Mouse (Mus musculus): ENCODE measurements around the gene Gid4. TPM values are rescaled to one million over a fixed set of nuclear protein-coding genes. Genes with fewer than 3 reads are reported as not detected.

Gene Gid4
- total and polyA plus RNA-seq, 2 experiments from 2014 or later = 22.6 to 35.7 TPM

DNA sequence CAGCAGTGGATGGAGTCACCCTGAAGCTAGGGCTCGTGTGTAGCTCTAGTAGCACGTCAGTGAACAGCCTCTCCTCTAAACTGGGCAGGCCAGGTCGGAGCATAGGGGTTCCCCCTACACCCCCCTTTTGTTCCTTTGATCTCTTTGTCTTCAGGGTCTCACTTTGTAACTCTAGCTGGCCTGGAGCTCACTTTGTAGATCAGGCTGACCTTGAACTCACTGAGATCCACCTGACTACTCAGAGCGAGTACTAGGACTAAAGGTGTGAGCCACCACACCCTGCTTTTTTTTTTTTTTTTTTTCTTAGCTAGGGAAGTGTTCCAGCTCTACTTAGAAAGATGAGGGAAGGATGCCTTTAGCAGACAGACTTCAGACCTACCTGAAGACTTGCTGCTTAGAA lies 27.1 kb downstream of the Gid4 start:
- no peak for TF ChIP-seq CTCF (IDR thresholded peaks at IDR 0.05; ENCODE audit: low read depth)
- Histone ChIP-seq H3K4me2 (ENCODE audit: low read depth) (no peak overlapping the region), H3K4me3 (ENCODE audit: low read depth, low read length) (no peak overlapping the region), H3K36me3 (ENCODE audit: insufficient read depth) (peaks cover 48% of the 10 kb centered on the region), H3K9ac (no peak overlapping the region), H3K27me3 (ENCODE audit: insufficient read depth, low read length) (no peaks in the 10 kb centered on the region), H3K4me1 (ENCODE audit: insufficient read depth) (no peaks in the 10 kb centered on the region), H3K9me3 (ENCODE audit: low read length) (no peaks in the 10 kb centered on the region), H3K27ac (ENCODE audit: low read depth, low read length) (no peak overlapping the region)
- WGBS = 77% methylated on average over 4 of the region's 4 CpGs
- ATAC-seq (no peak), DNase-seq (no peak)

DNA sequence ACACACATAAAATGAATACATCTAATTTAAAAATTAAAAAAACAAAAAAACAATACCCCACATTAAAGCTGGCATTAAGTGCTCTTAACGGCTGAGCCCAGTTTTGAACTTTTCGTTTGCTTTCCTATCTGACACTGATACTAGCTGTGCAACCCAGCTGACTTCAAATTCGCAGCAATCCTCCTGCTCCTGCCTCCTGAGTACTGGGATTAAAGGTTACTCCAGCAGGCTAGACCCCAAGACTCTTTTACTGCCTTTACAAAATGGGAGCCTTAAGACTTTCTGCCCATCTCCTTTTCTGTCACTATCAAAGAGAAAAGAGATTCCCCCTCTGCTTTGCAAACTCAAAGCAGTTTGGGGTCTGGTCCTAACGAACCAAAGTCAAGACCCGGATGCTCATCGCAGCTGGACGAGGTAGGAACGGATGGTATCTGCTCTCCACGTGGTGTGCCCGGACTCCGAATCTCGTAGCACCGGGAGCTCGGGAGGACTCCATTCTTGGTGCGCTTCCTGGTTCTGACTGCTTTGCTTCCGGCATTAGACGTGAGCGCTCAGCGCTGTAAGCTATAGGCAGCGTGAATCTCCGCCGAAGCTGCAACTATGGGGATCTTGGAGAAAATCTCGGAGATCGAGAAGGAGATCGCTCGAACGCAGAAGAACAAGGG lies 37.3 kb downstream of the Gid4 start, which contains the start of gene Drg2:
Gene Drg2, plus strand, starts transcription at position 512 of the 665 bp plus-strand sequence.
- peak within 1 kb of the TSS; percentile 69 for H3K4me3 ChIP-seq (ENCODE audit: low read depth, low read length)
- peaks cover 9% of the 10 kb centered on the region; the same call in 1 of the 2 replicates for H3K4me1 ChIP-seq (ENCODE audit: insufficient read depth)
- 5% methylated on average over 27 of the region's 27 CpGs for WGBS
- peak; percentile 97 for DNase-seq
- peak; percentile 98 for ATAC-seq
- H3K9me3 ChIP-seq (ENCODE audit: low read length) = no peaks in the 10 kb centered on the region
- peak within 1 kb of the TSS; percentile 75 for H3K4me2 ChIP-seq (ENCODE audit: low read depth)
- peak within 1 kb of the TSS; percentile 72 for H3K9ac ChIP-seq
- peaks cover 29% of the 10 kb centered on the region for H3K36me3 ChIP-seq (ENCODE audit: insufficient read depth)
- peak within 1 kb of the TSS; percentile 75 for H3K27ac ChIP-seq (ENCODE audit: low read depth, low read length)
- H3K27me3 ChIP-seq (ENCODE audit: insufficient read depth, low read length) = no peaks in the 10 kb centered on the region
- no peak for TF ChIP-seq CTCF (IDR thresholded peaks at IDR 0.05; ENCODE audit: low read depth)

DNA sequence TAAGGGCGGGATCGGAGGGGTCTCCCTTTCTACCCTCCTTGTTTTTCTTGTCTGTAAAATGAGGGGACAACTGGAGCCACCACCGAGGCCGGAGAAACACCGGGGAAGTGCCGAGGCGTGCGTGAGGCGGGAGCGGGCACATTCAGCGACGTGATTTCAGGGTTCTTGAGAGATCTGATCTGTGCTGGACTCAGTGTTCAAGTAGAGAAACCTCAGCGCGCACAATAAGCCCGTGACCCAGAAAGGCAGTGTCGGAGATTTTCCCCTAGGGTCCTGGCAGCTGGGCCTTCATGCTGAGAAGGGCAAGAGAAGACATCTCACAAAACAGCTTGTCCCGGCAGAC lies 37.8 kb downstream of the Gid4 start:
- peak overlapping the region; percentile 72 for H3K9ac ChIP-seq
- peaks cover 9% of the 10 kb centered on the region; the same call in 1 of the 2 replicates for H3K4me1 ChIP-seq (ENCODE audit: insufficient read depth)
- WGBS = 1% methylated on average over 17 of the region's 17 CpGs
- TF ChIP-seq CTCF (IDR thresholded peaks at IDR 0.05; ENCODE audit: low read depth) = no peak
- ATAC-seq = peak; percentile 26
- peak overlapping the region; percentile 75 for H3K27ac ChIP-seq (ENCODE audit: low read depth, low read length)
- H3K4me3 ChIP-seq (ENCODE audit: low read depth, low read length) = peak overlapping the region; percentile 69
- no peaks in the 10 kb centered on the region for H3K27me3 ChIP-seq (ENCODE audit: insufficient read depth, low read length)
- DNase-seq = no peak
- H3K4me2 ChIP-seq (ENCODE audit: low read depth) = peak overlapping the region; percentile 75
- H3K36me3 ChIP-seq (ENCODE audit: insufficient read depth) = peaks cover 34% of the 10 kb centered on the region
- H3K9me3 ChIP-seq (ENCODE audit: low read length) = no peaks in the 10 kb centered on the region

DNA sequence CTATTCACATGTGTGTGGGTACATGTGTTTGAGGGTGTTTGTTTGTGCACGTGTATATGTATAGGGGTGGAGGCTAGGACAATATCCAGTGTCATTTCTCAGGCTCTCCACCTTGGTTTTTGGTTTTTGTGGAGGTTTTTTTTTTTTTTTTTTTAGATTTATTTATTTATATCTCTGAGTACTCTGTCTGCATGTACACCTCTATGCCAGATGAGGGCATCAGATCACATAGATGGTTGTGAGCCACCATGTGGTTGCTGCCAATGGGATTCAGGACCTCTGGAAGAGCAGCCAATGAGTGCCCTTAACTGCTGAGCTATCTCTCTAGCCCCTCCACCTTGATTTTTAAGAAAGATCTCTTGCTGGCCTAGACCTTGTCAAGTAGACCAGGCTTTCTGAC lies 41.0 kb downstream of the Gid4 start:
- Histone ChIP-seq H3K36me3 (ENCODE audit: insufficient read depth) (peaks cover 67% of the 10 kb centered on the region), H3K27me3 (ENCODE audit: insufficient read depth, low read length) (no peaks in the 10 kb centered on the region), H3K27ac (ENCODE audit: low read depth, low read length) (no peak overlapping the region), H3K4me1 (ENCODE audit: insufficient read depth) (peaks cover 9% of the 10 kb centered on the region; the same call in 1 of the 2 replicates), H3K9ac (no peak overlapping the region), H3K4me3 (ENCODE audit: low read depth, low read length) (no peak overlapping the region), H3K4me2 (ENCODE audit: low read depth) (no peak overlapping the region), H3K9me3 (ENCODE audit: low read length) (no peaks in the 10 kb centered on the region)
- DNase-seq = peak; percentile 24
- ATAC-seq = peak; percentile 46; the same call in 1 of the 2 replicates
- 97% methylated on average over 1 of the region's 1 CpGs for WGBS
- TF ChIP-seq CTCF (IDR thresholded peaks at IDR 0.05; ENCODE audit: low read depth) = peak; percentile 44

DNA sequence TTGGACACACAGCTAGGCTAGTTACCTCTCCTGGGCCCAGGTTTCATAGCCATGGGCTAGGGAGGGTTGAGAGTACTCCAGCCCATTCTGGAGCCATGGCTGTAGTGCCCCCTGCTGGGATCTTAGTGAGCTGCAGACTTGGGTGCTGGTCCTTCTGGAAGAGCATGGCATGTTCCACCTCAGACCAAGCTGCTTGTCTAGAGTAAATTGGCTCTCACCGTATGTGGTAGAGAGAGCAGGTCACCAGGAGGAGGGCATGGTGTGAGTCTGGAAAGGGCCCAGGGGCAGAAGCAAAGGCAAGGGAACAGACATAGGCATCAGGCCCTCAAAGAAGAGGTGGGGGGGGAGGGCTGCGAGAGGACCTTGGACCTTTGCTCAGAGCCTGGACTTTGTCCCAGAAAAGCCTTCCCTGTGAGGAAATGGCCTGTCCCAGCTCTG lies 49.0 kb downstream of the Gid4 start:
- H3K9me3 ChIP-seq (ENCODE audit: low read length) = no peaks in the 10 kb centered on the region
- DNase-seq (peak; percentile 14), ATAC-seq (no peak)
- H3K4me3 ChIP-seq (ENCODE audit: low read depth, low read length) = no peak overlapping the region
- no peaks in the 10 kb centered on the region for H3K4me1 ChIP-seq (ENCODE audit: insufficient read depth)
- TF ChIP-seq CTCF (IDR thresholded peaks at IDR 0.05; ENCODE audit: low read depth) = peak; percentile 56
- H3K4me2 ChIP-seq (ENCODE audit: low read depth) = no peak overlapping the region
- peaks cover 90% of the 10 kb centered on the region for H3K36me3 ChIP-seq (ENCODE audit: insufficient read depth)
- H3K27me3 ChIP-seq (ENCODE audit: insufficient read depth, low read length) = no peaks in the 10 kb centered on the region
- no peak overlapping the region for H3K9ac ChIP-seq
- WGBS = 98% methylated on average over 2 of the region's 2 CpGs
- H3K27ac ChIP-seq (ENCODE audit: low read depth, low read length) = no peak overlapping the region

DNA sequence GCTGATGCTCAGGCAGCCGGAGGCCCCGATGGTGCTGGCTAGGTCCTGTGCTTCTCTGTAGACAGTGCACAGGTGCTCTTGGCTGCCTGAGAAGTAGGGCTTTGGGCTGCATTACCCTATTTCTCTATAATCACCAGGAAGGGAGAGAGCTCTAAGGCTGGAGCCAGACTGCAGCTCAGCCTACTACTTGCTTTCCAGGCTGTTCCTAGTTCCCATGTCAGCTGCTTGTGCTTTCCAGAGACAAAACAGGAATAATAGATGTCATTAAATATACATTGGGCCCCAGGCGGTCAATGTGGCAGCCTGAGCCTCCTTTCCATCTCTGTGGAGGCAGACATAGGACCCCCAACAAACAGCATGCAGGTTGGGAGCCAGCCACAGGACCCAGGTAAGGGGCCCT lies 52.1 kb downstream of the Gid4 start, which contains the start of gene Myo15:
Gene Myo15, plus strand, starts transcription at position 301 of the 400 bp plus-strand sequence.
- WGBS = 87% methylated on average over 3 of the region's 3 CpGs
- no peak within 1 kb of the TSS for H3K9ac ChIP-seq
- peaks cover 61% of the 10 kb centered on the region for H3K36me3 ChIP-seq (ENCODE audit: insufficient read depth)
- no peaks in the 10 kb centered on the region for H3K27me3 ChIP-seq (ENCODE audit: insufficient read depth, low read length)
- ATAC-seq (no peak), DNase-seq (no peak)
- no peaks in the 10 kb centered on the region for H3K4me1 ChIP-seq (ENCODE audit: insufficient read depth)
- H3K4me2 ChIP-seq (ENCODE audit: low read depth) = no peak within 1 kb of the TSS
- no peak within 1 kb of the TSS for H3K4me3 ChIP-seq (ENCODE audit: low read depth, low read length)
- no peak within 1 kb of the TSS for H3K27ac ChIP-seq (ENCODE audit: low read depth, low read length)
- no peak for TF ChIP-seq CTCF (IDR thresholded peaks at IDR 0.05; ENCODE audit: low read depth)
- H3K9me3 ChIP-seq (ENCODE audit: low read length) = no peaks in the 10 kb centered on the region

DNA sequence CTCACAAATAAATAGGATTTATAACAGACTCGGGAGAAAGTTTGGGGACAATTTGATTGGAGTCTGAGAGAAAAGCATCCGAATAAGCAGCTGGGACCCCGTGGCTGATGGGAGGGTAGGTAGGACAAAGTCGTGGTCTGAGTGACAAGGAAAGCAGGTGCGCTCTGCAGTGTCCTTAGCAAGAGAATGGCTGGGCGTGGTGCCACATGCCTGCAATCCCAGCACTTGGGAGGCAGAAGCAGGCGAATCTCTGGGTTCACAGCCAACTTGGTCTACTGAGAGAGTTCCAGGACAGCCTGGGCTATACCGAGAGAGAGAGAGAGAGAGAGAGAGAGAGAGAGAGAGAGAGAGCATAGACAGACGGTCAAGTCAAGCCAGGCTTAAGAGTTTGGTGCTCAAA lies 53.8 kb downstream of the Gid4 start:
- peaks cover 45% of the 10 kb centered on the region for H3K36me3 ChIP-seq (ENCODE audit: insufficient read depth)
- ATAC-seq = no peak
- no peaks in the 10 kb centered on the region for H3K4me1 ChIP-seq (ENCODE audit: insufficient read depth)
- 85% methylated on average over 9 of the region's 9 CpGs for WGBS
- no peaks in the 10 kb centered on the region for H3K27me3 ChIP-seq (ENCODE audit: insufficient read depth, low read length)
- TF ChIP-seq CTCF (IDR thresholded peaks at IDR 0.05; ENCODE audit: low read depth) = no peak
- no peak for DNase-seq
- H3K4me3 ChIP-seq (ENCODE audit: low read depth, low read length) = no peak overlapping the region
- H3K4me2 ChIP-seq (ENCODE audit: low read depth) = no peak overlapping the region
- no peak overlapping the region for H3K27ac ChIP-seq (ENCODE audit: low read depth, low read length)
- H3K9ac ChIP-seq = no peak overlapping the region
- no peaks in the 10 kb centered on the region for H3K9me3 ChIP-seq (ENCODE audit: low read length)
